ENCODE assay signal across 12 mouse cellular contexts in the genomic region with DNA sequence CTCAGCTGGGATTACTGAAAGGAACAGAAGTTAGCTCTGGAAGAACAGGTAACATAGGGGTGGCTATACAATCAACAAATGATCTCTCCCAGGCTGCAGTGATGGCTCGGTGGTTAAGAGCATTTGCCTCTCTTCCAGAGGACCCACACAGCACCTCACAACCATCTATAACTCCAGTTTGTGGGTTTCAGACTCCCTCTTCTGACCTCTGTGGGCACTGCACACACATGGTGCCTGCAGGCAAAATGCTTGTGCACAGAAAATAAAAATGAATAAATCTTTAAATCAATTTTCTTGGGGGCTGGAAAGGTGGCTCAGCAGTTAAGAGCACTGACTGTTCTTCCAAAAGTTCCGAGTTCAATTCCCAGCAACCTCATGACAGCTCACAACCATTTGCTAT. TPM values are rescaled to one million over a fixed set of nuclear protein-coding genes. Genes with fewer than 3 reads are reported as not detected.
DNase-seq lines count a peak whose midpoint lies in the region; TF ChIP-seq lines count a peak whose summit lies in the region.
"Had no signal": no experiment of that assay in that cellular context is flagged by ENCODE, and none has a peak within 500 bp of the region (broad histone marks: within the 10 kb centered on the region; RNA-seq: fewer than 3 reads in every experiment).

No protein-coding gene starts in this region.

- TF ChIP-seq CTCF in layer of hippocampus, adult 2 months (conservative IDR thresholded peaks at IDR 0.05) = peak; percentile 63
- TF ChIP-seq CTCF in thymus, adult 2 months (IDR thresholded peaks at IDR 0.05; ENCODE audit: borderline replicate concordance, control insufficient read depth, extremely low read depth, insufficient read depth, low read length, poor library complexity) = no peak
- peak; percentile 36; the same call in 1 of the 2 replicates for TF ChIP-seq CTCF in bone marrow macrophage, adult 2 months (IDR thresholded peaks at IDR 0.05; ENCODE audit: low read depth, low read length)

- no peaks in the 10 kb centered on the region for H3K36me3 ChIP-seq in thymus, adult 2 months (ENCODE audit: control insufficient read depth, insufficient read depth, low read length)
- H3K36me3 ChIP-seq: liver, embryonic 13.5 days had no signal

- H3K4me3 ChIP-seq in layer of hippocampus, adult 2 months = no peak overlapping the region
- H3K4me3 ChIP-seq in thymus, adult 2 months (ENCODE audit: control insufficient read depth, insufficient read depth, low read length) = no peak overlapping the region
- no peak overlapping the region for H3K4me3 ChIP-seq in bone marrow macrophage, adult 2 months (ENCODE audit: insufficient read depth, low read length)
- H3K4me3 ChIP-seq: erythroblast, embryonic 14.5 days; hindbrain, embryonic 13.5 days; liver, embryonic 13.5 days had no signal

- H3K27me3 ChIP-seq in thymus, adult 2 months (ENCODE audit: control insufficient read depth, insufficient read depth, low read length) = no peaks in the 10 kb centered on the region
- H3K27me3 ChIP-seq: hindbrain, embryonic 13.5 days; liver, embryonic 13.5 days had no signal

- no peak overlapping the region for H3K27ac ChIP-seq in layer of hippocampus, adult 2 months
- no peak overlapping the region for H3K27ac ChIP-seq in thymus, adult 2 months (ENCODE audit: control insufficient read depth, insufficient read depth, low read length)
- H3K27ac ChIP-seq in bone marrow macrophage, adult 2 months (ENCODE audit: insufficient read depth, low read depth, low read length) = no peak overlapping the region
- H3K27ac ChIP-seq: hindbrain, embryonic 13.5 days; liver, embryonic 13.5 days had no signal

- 97% methylated on average over 2 of the region's 2 CpGs for WGBS in thymus, adult 2 months

- no peak for TF ChIP-seq POLR2A in thymus, adult 2 months (IDR thresholded peaks at IDR 0.05; ENCODE audit: control insufficient read depth, extremely low read depth, insufficient read depth, low read length, poor library complexity)
- TF ChIP-seq POLR2A in bone marrow macrophage, adult 2 months (IDR thresholded peaks at IDR 0.05; ENCODE audit: borderline replicate concordance, low read depth, low read length) = no peak

- DNase-seq in layer of hippocampus, adult 2 months (ENCODE audit: low spot score in 2 of 2) = no peak
- DNase-seq in layer of hippocampus, adult 8-10 months (ENCODE audit: low spot score in 2 of 2) = no peak
- peak; percentile 57 for DNase-seq in thymus, postnatal 4 days
- DNase-seq in thymus, adult 2 months = no peak
- no peak for DNase-seq in urinary bladder, adult 18-20 months (ENCODE audit: low spot score in 2 of 2)
- no peak for DNase-seq in adrenal gland, postnatal 4 days (ENCODE audit: low spot score in 2 of 2)
- DNase-seq: cerebellum, adult 9-11 months; gastrocnemius, postnatal 36 days; liver, embryonic 13.5 days had no signal

- H3K4me1 ChIP-seq in thymus, adult 2 months (replicated peaks; ENCODE audit: control insufficient read depth, insufficient read depth, low read length) = no peaks in the 10 kb centered on the region
- H3K4me1 ChIP-seq in bone marrow macrophage, adult 2 months (ENCODE audit: control insufficient read depth, insufficient read depth, low read length) = peaks cover 14% of the 10 kb centered on the region
- H3K4me1 ChIP-seq: hindbrain, embryonic 13.5 days had no signal

RNA-seq across cellular contexts. Expression of a gene that starts 9.8 kb away (rescaled TPM):
- 10 to 100 TPM; 74.6 to 80.0 TPM for total RNA-seq in layer of hippocampus, adult 2 months (2021)
- 10 to 100 TPM; 69.6 to 80.5 (median 78.1) TPM for total RNA-seq in layer of hippocampus, adult 8-10 months (2022)
- polyA plus RNA-seq in thymus, adult 2 months (2012; rRNA removed) = 121 and 136 TPM in 2 replicates
- 59.1 and 61.9 TPM in 2 replicates for polyA plus RNA-seq in bone marrow macrophage, adult 2 months (2012; ENCODE audit: insufficient read depth, insufficient read length, missing spikeins)
- total RNA-seq in adrenal gland, postnatal 4 days (2021) = 10 to 100 TPM; 64.8 to 72.0 TPM

RNA-seq across cellular contexts. Expression of a gene that starts 16.3 kb away (rescaled TPM):
- total RNA-seq in layer of hippocampus, adult 2 months (2021) = 10 to 100 TPM; 65.3 to 67.2 TPM
- total RNA-seq in layer of hippocampus, adult 8-10 months (2022) = 10 to 100 TPM; 72.1 to 78.9 (median 73.4) TPM
- polyA plus RNA-seq in thymus, adult 2 months (2012; rRNA removed) = 22.2 and 22.4 TPM in 2 replicates
- 9.8 and 17.3 TPM in 2 replicates for polyA plus RNA-seq in bone marrow macrophage, adult 2 months (2012; ENCODE audit: insufficient read depth, insufficient read length, missing spikeins)
- total RNA-seq in adrenal gland, postnatal 4 days (2021) = 10 to 100 TPM; 50.6 to 56.8 TPM

RNA-seq across cellular contexts. Expression of a gene that starts 25.1 kb away (rescaled TPM):
- 10 to 100 TPM; 14.7 to 16.2 TPM for total RNA-seq in layer of hippocampus, adult 2 months (2021)
- 10 to 100 TPM; 10.6 to 18.9 (median 13.0) TPM for total RNA-seq in layer of hippocampus, adult 8-10 months (2022)
- polyA plus RNA-seq in thymus, adult 2 months (2012; rRNA removed) = 11.1 and 38.2 TPM in 2 replicates
- polyA plus RNA-seq in bone marrow macrophage, adult 2 months (2012; ENCODE audit: insufficient read depth, insufficient read length, missing spikeins) = not detected in 2 replicates
- total RNA-seq in adrenal gland, postnatal 4 days (2021) = 10 to 100 TPM; 21.8 to 42.5 TPM
- polyA plus RNA-seq: erythroblast, embryonic 14.5 days had no signal

RNA-seq across cellular contexts. Expression of a gene that starts 59.3 kb away (rescaled TPM):
- total RNA-seq in layer of hippocampus, adult 2 months (2021) = 10 to 100 TPM; 14.1 to 15.5 TPM
- total RNA-seq in layer of hippocampus, adult 8-10 months (2022) = 10 to 100 TPM in 3 of 4 experiments, 1 to 10 TPM in 1; 9.2 to 17.6 (median 14.7) TPM
- polyA plus RNA-seq in thymus, adult 2 months (2012; rRNA removed) = 56.8 and 63.9 TPM in 2 replicates
- 11.4 and 14.4 TPM in 2 replicates for polyA plus RNA-seq in bone marrow macrophage, adult 2 months (2012; ENCODE audit: insufficient read depth, insufficient read length, missing spikeins)
- total RNA-seq in adrenal gland, postnatal 4 days (2021) = 10 to 100 TPM; 15.9 to 18.3 TPM
